Mouse (Mus musculus) midbrain, embryonic 13.5 days (tissue): ENCODE data around the gene Eno1. TPM values are rescaled to one million over a fixed set of nuclear protein-coding genes. Genes with fewer than 3 reads are reported as not detected.

ENCODE experiments used
- ATAC-seq: fragments of 200-750 bp; cut with Nextera tagmentation; 2 replicates; pipeline ENCODE4 v1.8.0; 2017; ENCODE audit warnings: mild to moderate bottlenecking, moderate TSS enrichment, moderate library complexity
- H3K27ac ChIP-seq: fragments of 300-500 bp; sonication (generic); 2 replicates; pipeline ENCODE4 v1.5.1; 2015; ENCODE audit warnings: inconsistent platforms, mild to moderate bottlenecking, moderate library complexity
- H3K27me3 ChIP-seq: fragments of 300-500 bp; sonication (generic); 2 replicates; pipeline ENCODE4 v1.6.1; 2015; ENCODE audit warnings: mild to moderate bottlenecking, inconsistent platforms
- H3K36me3 ChIP-seq: fragments of 300-500 bp; sonication (generic); 2 replicates; pipeline ENCODE4 v1.6.1; 2015; ENCODE audit warnings: mild to moderate bottlenecking, inconsistent platforms
- H3K4me1 ChIP-seq: fragments of 300-500 bp; sonication (generic); replicated peaks from 2 replicates; pipeline ENCODE4 v1.6.1; 2015; ENCODE audit warnings: inconsistent platforms
- H3K4me2 ChIP-seq: fragments of 300-500 bp; sonication (generic); replicated peaks from 2 replicates; pipeline ENCODE4 v1.6.1; 2015; ENCODE audit warnings: moderate library complexity, mild to moderate bottlenecking, inconsistent platforms
- H3K4me3 ChIP-seq: fragments of 300-500 bp; sonication (generic); replicated peaks from 2 replicates; pipeline ENCODE4 v1.5.1; 2015; ENCODE audit warnings: mild to moderate bottlenecking, inconsistent platforms
- H3K9ac ChIP-seq: fragments of 300-500 bp; sonication (generic); replicated peaks from 2 replicates; pipeline ENCODE4 v1.6.1; 2015; ENCODE audit warnings: mild to moderate bottlenecking, inconsistent platforms
- H3K9me3 ChIP-seq: fragments of 300-500 bp; sonication (generic); 2 replicates; pipeline ENCODE4 v1.6.1; 2016; ENCODE audit warnings: mild to moderate bottlenecking, inconsistent platforms
- WGBS: fragments of 180-500 bp; shearing (Covaris S2); methylation state at CpG from one replicate; pipeline ENCODE4 v1.1.7; 2015; 5-methylcytosine and 5-hydroxymethylcytosine counted together
- polyA plus RNA-seq: library from polyadenylated mRNA; unstranded; fragments of >200 nt; fragmentation: Nextera tagmentation; extraction: Ambion mirVana; gene quantifications from 2 replicates; pipeline ENCODE4 v1.2.1, GENCODE M21; 2015

Eno1 gene
- polyA plus RNA-seq, 1 experiment from 2014 or later: 945 TPM

GRCm38 (mm10) chr4:150213910-150214309, 22.6 kb upstream of the Eno1 start:
- Histone ChIP-seq H3K4me3 (no peak overlapping the region), H3K27ac (no peak overlapping the region), H3K4me2 (no peak overlapping the region), H3K4me1 (peaks cover 8% of the 10 kb centered on the region; the same call in 1 of the 2 replicates), H3K9ac (no peak overlapping the region), H3K27me3 (no peaks in the 10 kb centered on the region), H3K9me3 (no peaks in the 10 kb centered on the region), H3K36me3 (no peaks in the 10 kb centered on the region)
- ATAC-seq: no peak
- 32% methylated on average over 5 of the region's 5 CpGs for WGBS

- Histone ChIP-seq H3K9me3 (no peaks in the 10 kb centered on the region), H3K27me3 (peaks cover 11% of the 10 kb centered on the region; the same call in 1 of the 2 replicates), H3K27ac (no peak overlapping the region), H3K4me1 (peaks cover 8% of the 10 kb centered on the region; the same call in 1 of the 2 replicates), H3K4me3 (no peak overlapping the region), H3K4me2 (no peak overlapping the region), H3K36me3 (no peaks in the 10 kb centered on the region), H3K9ac (no peak overlapping the region)
- ATAC-seq: no peak
- WGBS: 50% methylated on average over 6 of the region's 6 CpGs
Observed at GRCm38 (mm10) chr4:150216423-150216822, 20.1 kb upstream of the Eno1 start.

- H3K4me2 ChIP-seq: no peak overlapping the region
- no peak for ATAC-seq
- H3K9me3 ChIP-seq: no peaks in the 10 kb centered on the region
- H3K4me1 ChIP-seq: peaks cover 8% of the 10 kb centered on the region; the same call in 1 of the 2 replicates
- H3K36me3 ChIP-seq: no peaks in the 10 kb centered on the region
- WGBS: 71% methylated on average over 5 of the region's 5 CpGs
- no peak overlapping the region for H3K4me3 ChIP-seq
- peaks cover 12% of the 10 kb centered on the region; the same call in 1 of the 2 replicates for H3K27me3 ChIP-seq
- H3K27ac ChIP-seq: no peak overlapping the region
- H3K9ac ChIP-seq: no peak overlapping the region
Observed at GRCm38 (mm10) chr4:150217042-150217554, 19.4 kb upstream of the Eno1 start.

GRCm38 (mm10) chr4:150217935-150218334, 18.6 kb upstream of the Eno1 start:
- Histone ChIP-seq H3K9me3 (no peaks in the 10 kb centered on the region), H3K36me3 (no peaks in the 10 kb centered on the region), H3K4me2 (no peak overlapping the region), H3K27me3 (peaks cover 12% of the 10 kb centered on the region; the same call in 1 of the 2 replicates), H3K4me1 (peaks cover 3% of the 10 kb centered on the region; the same call in 1 of the 2 replicates), H3K27ac (no peak overlapping the region), H3K9ac (no peak overlapping the region), H3K4me3 (no peak overlapping the region)
- 82% methylated on average over 1 of the region's 1 CpGs for WGBS
- no peak for ATAC-seq

- no peaks in the 10 kb centered on the region for H3K36me3 ChIP-seq
- ATAC-seq: peak; percentile 55; the same call in 1 of the 2 replicates
- no peaks in the 10 kb centered on the region for H3K9me3 ChIP-seq
- no peak overlapping the region for H3K4me3 ChIP-seq
- no peak overlapping the region for H3K9ac ChIP-seq
- no peak overlapping the region for H3K4me2 ChIP-seq
- WGBS: 73% methylated on average over 9 of the region's 9 CpGs
- peaks cover 12% of the 10 kb centered on the region; the same call in 1 of the 2 replicates for H3K27me3 ChIP-seq
- H3K27ac ChIP-seq: no peak overlapping the region
- H3K4me1 ChIP-seq: 0 out of 2 replicates have a peak, but pooled peaks cover under 1% of the 10 kb centered on the region
Observed at GRCm38 (mm10) chr4:150219501-150220292, 16.8 kb upstream of the Eno1 start.

- 0 out of 2 replicates have a peak, but pooled peaks cover 5% of the 10 kb centered on the region for H3K4me1 ChIP-seq
- H3K9me3 ChIP-seq: no peaks in the 10 kb centered on the region
- peaks cover 12% of the 10 kb centered on the region; the same call in 1 of the 2 replicates for H3K27me3 ChIP-seq
- no peak for ATAC-seq
- H3K9ac ChIP-seq: no peak overlapping the region
- H3K4me2 ChIP-seq: no peak overlapping the region
- no peak overlapping the region for H3K4me3 ChIP-seq
- WGBS: 21% methylated on average over 11 of the region's 11 CpGs
- no peaks in the 10 kb centered on the region for H3K36me3 ChIP-seq
- no peak overlapping the region for H3K27ac ChIP-seq
Observed at GRCm38 (mm10) chr4:150220584-150220983, 15.9 kb upstream of the Eno1 start.

- Histone ChIP-seq H3K9me3 (no peaks in the 10 kb centered on the region), H3K9ac (no peak overlapping the region), H3K4me1 (0 out of 2 replicates have a peak, but pooled peaks cover 5% of the 10 kb centered on the region), H3K4me2 (no peak overlapping the region), H3K27me3 (peaks cover 12% of the 10 kb centered on the region; the same call in 1 of the 2 replicates), H3K36me3 (no peaks in the 10 kb centered on the region), H3K4me3 (no peak overlapping the region), H3K27ac (no peak overlapping the region)
- 44% methylated on average over 10 of the region's 10 CpGs for WGBS
- no peak for ATAC-seq
Observed at GRCm38 (mm10) chr4:150221017-150221640, 15.4 kb upstream of the Eno1 start.

- H3K4me1 ChIP-seq: peaks cover 9% of the 10 kb centered on the region; the same call in 1 of the 2 replicates
- H3K27me3 ChIP-seq: peaks cover 12% of the 10 kb centered on the region; the same call in 1 of the 2 replicates
- H3K9me3 ChIP-seq: no peaks in the 10 kb centered on the region
- H3K4me2 ChIP-seq: no peak overlapping the region
- no peak overlapping the region for H3K4me3 ChIP-seq
- 89% methylated on average over 4 of the region's 4 CpGs for WGBS
- no peak overlapping the region for H3K27ac ChIP-seq
- no peak for ATAC-seq
- no peaks in the 10 kb centered on the region for H3K36me3 ChIP-seq
- no peak overlapping the region for H3K9ac ChIP-seq
Observed at GRCm38 (mm10) chr4:150223830-150224229, 12.7 kb upstream of the Eno1 start.

GRCm38 (mm10) chr4:150225700-150226099, 10.8 kb upstream of the Eno1 start:
- Histone ChIP-seq H3K9me3 (no peaks in the 10 kb centered on the region), H3K27ac (no peak overlapping the region), H3K27me3 (peaks cover 8% of the 10 kb centered on the region; the same call in 1 of the 2 replicates), H3K36me3 (no peaks in the 10 kb centered on the region), H3K4me2 (no peak overlapping the region), H3K4me3 (no peak overlapping the region), H3K9ac (no peak overlapping the region), H3K4me1 (peaks cover 20% of the 10 kb centered on the region)
- WGBS: 98% methylated on average over 1 of the region's 1 CpGs
- no peak for ATAC-seq

GRCm38 (mm10) chr4:150226818-150227688, 9.5 kb upstream of the Eno1 start:
- no peak overlapping the region for H3K9ac ChIP-seq
- H3K4me1 ChIP-seq: peaks cover 34% of the 10 kb centered on the region
- 63% methylated on average over 7 of the region's 7 CpGs for WGBS
- peak overlapping the region; percentile 41 for H3K27ac ChIP-seq
- ATAC-seq: peak; percentile 81
- H3K4me3 ChIP-seq: no peak overlapping the region
- H3K4me2 ChIP-seq: no peak overlapping the region
- no peaks in the 10 kb centered on the region for H3K9me3 ChIP-seq
- no peaks in the 10 kb centered on the region for H3K36me3 ChIP-seq
- H3K27me3 ChIP-seq: peaks cover 6% of the 10 kb centered on the region

GRCm38 (mm10) chr4:150228581-150229348, 7.8 kb upstream of the Eno1 start:
- Histone ChIP-seq H3K4me2 (no peak overlapping the region), H3K9me3 (no peaks in the 10 kb centered on the region), H3K27ac (no peak overlapping the region), H3K4me3 (no peak overlapping the region), H3K4me1 (peaks cover 34% of the 10 kb centered on the region), H3K27me3 (peaks cover 7% of the 10 kb centered on the region), H3K9ac (no peak overlapping the region), H3K36me3 (no peaks in the 10 kb centered on the region)
- ATAC-seq: no peak
- WGBS: 42% methylated on average over 7 of the region's 7 CpGs
